Mouse (Mus musculus): ENCODE results near the gene Pink1. TPM values are rescaled to one million over a fixed set of nuclear protein-coding genes. Genes with fewer than 3 reads are reported as not detected.
A peak's percentile ranks its signal among the peaks of the same experiment; 100 is the strongest.

Pink1 gene
- polyA plus RNA-seq, 1 experiment: 9.7 TPM

DNA sequence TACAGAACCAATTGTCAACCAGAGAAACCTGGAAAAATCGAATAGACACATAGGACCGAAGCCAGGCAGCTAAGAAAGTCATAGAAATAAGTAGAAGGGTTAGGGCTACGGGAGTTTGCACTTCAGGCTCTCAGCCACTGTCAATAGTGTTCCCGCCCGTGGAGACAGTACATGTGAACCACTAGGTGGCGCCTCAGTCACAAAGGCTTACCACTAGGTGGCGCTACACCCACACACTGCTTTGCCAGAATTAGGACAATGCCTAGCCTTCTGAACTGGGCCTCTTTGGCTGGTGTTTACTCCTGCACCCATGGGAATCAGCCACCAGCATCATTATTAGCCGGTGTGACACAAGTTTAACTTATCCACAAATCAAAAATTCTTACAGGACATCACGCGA lies 6.6 kb downstream of the Pink1 start:
- H3K36me3 ChIP-seq (ENCODE audit: control insufficient read depth, insufficient read depth): no peaks in the 10 kb centered on the region
- no peak for TF ChIP-seq USF1 (IDR thresholded peaks at IDR 0.05; ENCODE audit: low read depth)
- TF ChIP-seq CTCF (IDR thresholded peaks at IDR 0.05; ENCODE audit: control insufficient read depth, insufficient read depth, insufficient read length): peak; percentile 99
- no peaks in the 10 kb centered on the region for H3K27me3 ChIP-seq (ENCODE audit: control insufficient read depth, insufficient read depth, insufficient read length)
- no peak overlapping the region for H3K4me3 ChIP-seq (ENCODE audit: insufficient read depth, poor library complexity, severe bottlenecking)
- H3K79me3 ChIP-seq (ENCODE audit: low read depth): no peaks in the 10 kb centered on the region
- no peak overlapping the region for H3ac ChIP-seq (ENCODE audit: control insufficient read depth, insufficient read length, low read depth)
- H3K79me2 ChIP-seq (ENCODE audit: control insufficient read depth, insufficient read depth): no peaks in the 10 kb centered on the region

DNA sequence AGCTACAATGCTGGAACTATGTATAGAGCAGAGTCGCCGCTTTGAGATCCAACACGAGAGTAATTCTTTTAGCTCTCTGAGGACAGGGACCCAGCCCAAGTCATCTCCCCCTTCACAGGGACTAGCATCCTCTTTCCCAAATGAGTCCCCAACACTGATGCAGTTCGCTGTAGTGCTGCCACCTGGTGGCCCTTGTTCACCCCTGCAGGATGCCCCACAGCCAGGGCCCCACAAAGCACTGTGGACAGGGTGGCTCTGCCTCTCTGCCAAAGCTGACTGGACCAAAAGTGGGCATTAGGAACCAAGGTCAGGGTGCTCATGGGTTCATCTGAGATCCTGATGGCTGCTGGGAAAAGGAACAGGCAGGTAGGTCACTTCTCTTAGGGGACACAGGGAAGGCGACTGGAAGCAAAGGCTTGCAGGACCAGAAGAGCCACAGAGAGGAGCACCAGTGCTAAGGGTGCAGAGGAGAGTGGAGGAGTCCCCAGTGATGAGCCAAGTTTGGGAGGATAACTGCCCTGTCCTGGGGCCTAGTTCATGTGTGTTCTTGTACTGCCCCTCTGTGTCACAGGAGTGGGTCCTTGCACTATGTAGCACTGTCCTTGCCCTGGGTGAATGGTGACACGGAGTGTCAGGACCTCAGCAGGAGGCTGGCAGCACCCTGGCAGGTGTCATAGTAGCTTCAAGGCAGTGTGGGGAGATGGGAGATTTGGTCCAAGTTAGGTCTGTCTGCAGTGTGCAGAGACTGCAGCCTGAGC lies 7.4 kb downstream of the Pink1 start:
- H3K36me3 ChIP-seq (ENCODE audit: control insufficient read depth, insufficient read depth): no peaks in the 10 kb centered on the region
- H3K4me3 ChIP-seq (ENCODE audit: insufficient read depth, poor library complexity, severe bottlenecking): no peak overlapping the region
- no peaks in the 10 kb centered on the region for H3K27me3 ChIP-seq (ENCODE audit: control insufficient read depth, insufficient read depth, insufficient read length)
- no peaks in the 10 kb centered on the region for H3K79me3 ChIP-seq (ENCODE audit: low read depth)
- no peak for TF ChIP-seq FOSL1 (IDR thresholded peaks at IDR 0.05; ENCODE audit: insufficient read depth, low read length, poor library complexity, severe bottlenecking)
- TF ChIP-seq USF1 (IDR thresholded peaks at IDR 0.05; ENCODE audit: low read depth): no peak
- TF ChIP-seq CTCF (IDR thresholded peaks at IDR 0.05; ENCODE audit: control insufficient read depth, insufficient read depth, insufficient read length): peak; percentile 86
- TF ChIP-seq MYOD1 (IDR thresholded peaks at IDR 0.05; ENCODE audit: control insufficient read depth, insufficient read length, low read depth): no peak
- H3ac ChIP-seq (ENCODE audit: control insufficient read depth, insufficient read length, low read depth): no peak overlapping the region
- H3K79me2 ChIP-seq (ENCODE audit: control insufficient read depth, insufficient read depth): no peaks in the 10 kb centered on the region

DNA sequence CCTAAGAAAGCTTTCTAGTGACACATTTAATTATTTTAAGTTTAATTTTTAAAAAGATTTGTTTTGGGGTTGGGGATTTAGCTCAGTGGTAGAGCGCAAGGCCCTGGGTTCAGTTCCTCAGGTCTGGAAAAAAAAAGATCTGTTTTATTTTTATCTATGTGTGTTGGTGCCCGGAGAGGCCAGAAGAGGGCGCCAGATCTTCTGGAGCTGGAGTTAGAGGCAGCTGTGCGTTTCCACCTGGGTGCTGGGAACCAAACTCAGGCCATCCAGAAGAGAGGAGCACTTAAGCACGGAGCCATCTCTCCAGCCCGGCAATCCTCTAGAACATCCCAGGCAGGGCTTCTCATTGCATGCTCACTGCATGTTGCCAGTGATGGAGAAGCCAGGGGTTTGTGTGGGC lies 9.7 kb downstream of the Pink1 start:
- Histone ChIP-seq H3K36me3 (ENCODE audit: control insufficient read depth, insufficient read depth) (peaks cover 12% of the 10 kb centered on the region), H3K4me3 (ENCODE audit: insufficient read depth, poor library complexity, severe bottlenecking) (no peak overlapping the region), H3K79me2 (ENCODE audit: control insufficient read depth, insufficient read depth) (no peaks in the 10 kb centered on the region), H3K79me3 (ENCODE audit: low read depth) (no peaks in the 10 kb centered on the region), H3K27me3 (ENCODE audit: control insufficient read depth, insufficient read depth, insufficient read length) (no peaks in the 10 kb centered on the region), H3ac (ENCODE audit: control insufficient read depth, insufficient read length, low read depth) (no peak overlapping the region)
- TF ChIP-seq MAX (IDR thresholded peaks at IDR 0.05) (no peak), FOSL1 (IDR thresholded peaks at IDR 0.05; ENCODE audit: insufficient read depth, low read length, poor library complexity, severe bottlenecking) (no peak), MYOD1 (IDR thresholded peaks at IDR 0.05; ENCODE audit: control insufficient read depth, insufficient read length, low read depth) (no peak), CTCF (IDR thresholded peaks at IDR 0.05; ENCODE audit: control insufficient read depth, insufficient read depth, insufficient read length) (no peak), CEBPB (IDR thresholded peaks at IDR 0.05; ENCODE audit: low read depth) (no peak), MYOG (IDR thresholded peaks at IDR 0.05; ENCODE audit: control insufficient read depth, extremely low read depth, insufficient read length) (no peak), USF1 (IDR thresholded peaks at IDR 0.05; ENCODE audit: low read depth) (no peak)

DNA sequence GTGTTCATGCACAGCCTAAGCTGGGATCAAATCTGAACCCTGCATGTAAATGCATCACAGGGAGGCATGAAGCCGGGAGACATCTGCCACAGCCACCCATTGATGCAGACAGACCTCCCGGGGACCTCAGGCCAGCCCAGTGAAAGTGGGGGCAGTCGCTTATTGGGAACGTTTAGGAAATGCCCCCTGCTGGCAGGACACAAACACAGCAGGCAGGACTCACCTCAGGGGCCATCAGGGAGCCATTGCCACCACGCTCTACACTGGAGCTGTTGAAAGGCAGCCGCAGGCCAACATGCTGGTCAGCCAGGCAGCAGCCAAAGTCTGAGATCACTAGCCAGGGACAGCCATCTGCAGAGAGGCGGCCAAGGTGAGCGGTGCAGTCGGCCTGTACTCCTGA lies 10.3 kb downstream of the Pink1 start:
- Histone ChIP-seq H3K79me3 (ENCODE audit: low read depth) (no peaks in the 10 kb centered on the region), H3K36me3 (ENCODE audit: control insufficient read depth, insufficient read depth) (peaks cover 16% of the 10 kb centered on the region), H3K27me3 (ENCODE audit: control insufficient read depth, insufficient read depth, insufficient read length) (no peaks in the 10 kb centered on the region), H3K4me3 (ENCODE audit: insufficient read depth, poor library complexity, severe bottlenecking) (no peak overlapping the region), H3ac (ENCODE audit: control insufficient read depth, insufficient read length, low read depth) (no peak overlapping the region), H3K79me2 (ENCODE audit: control insufficient read depth, insufficient read depth) (no peaks in the 10 kb centered on the region)
- TF ChIP-seq MYOD1 (IDR thresholded peaks at IDR 0.05; ENCODE audit: control insufficient read depth, insufficient read length, low read depth): no peak
- TF ChIP-seq FOSL1 (IDR thresholded peaks at IDR 0.05; ENCODE audit: insufficient read depth, low read length, poor library complexity, severe bottlenecking): no peak
- no peak for TF ChIP-seq CTCF (IDR thresholded peaks at IDR 0.05; ENCODE audit: control insufficient read depth, insufficient read depth, insufficient read length)
- no peak for TF ChIP-seq USF1 (IDR thresholded peaks at IDR 0.05; ENCODE audit: low read depth)
- TF ChIP-seq MAX (IDR thresholded peaks at IDR 0.05): no peak
- no peak for TF ChIP-seq MYOG (IDR thresholded peaks at IDR 0.05; ENCODE audit: control insufficient read depth, extremely low read depth, insufficient read length)
- no peak for TF ChIP-seq CEBPB (IDR thresholded peaks at IDR 0.05; ENCODE audit: low read depth)

DNA sequence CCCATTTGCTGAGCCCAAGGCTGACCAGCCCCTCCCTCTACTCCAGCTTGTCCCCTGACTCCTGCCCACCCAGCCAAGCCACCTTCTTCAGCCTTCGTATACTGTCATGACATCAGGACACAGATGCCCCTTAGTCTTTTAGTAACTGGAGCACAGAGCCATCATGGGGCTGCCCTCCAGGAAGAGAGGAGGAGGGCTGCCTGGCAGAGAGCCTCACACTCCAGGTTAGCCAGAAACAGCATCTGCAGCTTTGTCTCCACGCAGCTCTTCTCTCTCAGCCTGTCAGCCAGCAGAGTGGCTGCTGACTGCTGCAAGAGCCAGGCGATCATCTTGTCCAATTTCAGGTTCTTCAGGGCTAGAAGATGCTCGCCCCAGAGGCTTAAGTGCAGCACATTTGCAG lies 12.3 kb downstream of the Pink1 start:
- Histone ChIP-seq H3K79me2 (ENCODE audit: control insufficient read depth, insufficient read depth) (no peaks in the 10 kb centered on the region), H3K36me3 (ENCODE audit: control insufficient read depth, insufficient read depth) (peaks cover 27% of the 10 kb centered on the region), H3K4me3 (ENCODE audit: insufficient read depth, poor library complexity, severe bottlenecking) (no peak overlapping the region), H3ac (ENCODE audit: control insufficient read depth, insufficient read length, low read depth) (no peak overlapping the region), H3K79me3 (ENCODE audit: low read depth) (no peaks in the 10 kb centered on the region), H3K27me3 (ENCODE audit: control insufficient read depth, insufficient read depth, insufficient read length) (no peaks in the 10 kb centered on the region)
- no peak for TF ChIP-seq MYOD1 (IDR thresholded peaks at IDR 0.05; ENCODE audit: control insufficient read depth, insufficient read length, low read depth)
- no peak for TF ChIP-seq USF1 (IDR thresholded peaks at IDR 0.05; ENCODE audit: low read depth)

DNA sequence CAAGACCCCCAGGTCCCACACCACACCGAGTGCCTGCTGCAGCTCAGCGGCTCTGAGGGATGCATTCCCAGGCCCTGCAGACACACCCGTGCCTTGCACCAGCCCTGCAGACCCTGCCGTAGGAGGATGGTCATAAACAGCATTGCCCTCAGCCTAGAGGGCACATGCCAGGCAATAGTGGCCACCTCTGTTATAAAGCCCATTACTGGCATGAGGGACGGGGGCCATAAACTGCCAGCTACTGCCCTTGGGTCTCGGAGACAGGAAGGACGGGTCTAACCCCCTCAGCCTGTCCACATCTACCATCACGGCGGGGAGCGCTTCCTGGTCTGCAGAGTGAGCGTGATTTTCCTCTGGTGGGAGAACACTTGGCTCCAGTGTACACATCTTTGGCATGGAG lies 13.1 kb downstream of the Pink1 start:
- Histone ChIP-seq H3K36me3 (ENCODE audit: control insufficient read depth, insufficient read depth) (peaks cover 27% of the 10 kb centered on the region), H3ac (ENCODE audit: control insufficient read depth, insufficient read length, low read depth) (no peak overlapping the region), H3K79me3 (ENCODE audit: low read depth) (no peaks in the 10 kb centered on the region), H3K4me3 (ENCODE audit: insufficient read depth, poor library complexity, severe bottlenecking) (no peak overlapping the region), H3K79me2 (ENCODE audit: control insufficient read depth, insufficient read depth) (peaks cover 4% of the 10 kb centered on the region), H3K27me3 (ENCODE audit: control insufficient read depth, insufficient read depth, insufficient read length) (no peaks in the 10 kb centered on the region)
- TF ChIP-seq FOSL1 (IDR thresholded peaks at IDR 0.05; ENCODE audit: insufficient read depth, low read length, poor library complexity, severe bottlenecking) (no peak), MYOG (IDR thresholded peaks at IDR 0.05; ENCODE audit: control insufficient read depth, extremely low read depth, insufficient read length) (no peak), MYOD1 (IDR thresholded peaks at IDR 0.05; ENCODE audit: control insufficient read depth, insufficient read length, low read depth) (no peak), MAX (IDR thresholded peaks at IDR 0.05) (no peak), USF1 (IDR thresholded peaks at IDR 0.05; ENCODE audit: low read depth) (no peak), CEBPB (IDR thresholded peaks at IDR 0.05; ENCODE audit: low read depth) (no peak), CTCF (IDR thresholded peaks at IDR 0.05; ENCODE audit: control insufficient read depth, insufficient read depth, insufficient read length) (no peak)
